Mouse (Mus musculus) olfactory bulb, adult 2 months (tissue): ENCODE measurements around the gene Tmem211.

Experiments used
- CTCF ChIP-seq: fragments of 200-500 bp; IDR thresholded peaks from 2 replicates; pipeline ENCODE4 v1.5.1; 2012; ENCODE audit warnings: low read depth, mild to moderate bottlenecking, low read length, moderate library complexity; ENCODE audit not compliant: insufficient read depth
- POLR2A ChIP-seq: fragments of 200-500 bp; IDR thresholded peaks from 2 replicates; pipeline ENCODE4 v1.6.1; 2012; ENCODE audit warnings: mild to moderate bottlenecking, low read depth, low read length, moderate library complexity; ENCODE audit not compliant: insufficient read depth

- TF ChIP-seq POLR2A = no peak
- TF ChIP-seq CTCF = no peak
These were observed 9.6 kb upstream of the Tmem211 start for GRCm38 (mm10) chr5:113217076-113217475.
